Mouse (Mus musculus) megakaryocyte, embryonic 14.5 days (primary cell): ENCODE measurements around the gene Map3k13.

Source experiments
- FLI1 ChIP-seq: IDR thresholded peaks from 2 replicates; pipeline ENCODE4 v1.6.1; 2012; ENCODE audit warnings: low read length, inconsistent platforms, mixed read lengths
- GATA1 ChIP-seq: IDR thresholded peaks from 3 replicates; pipeline ENCODE4 v1.6.1; 2012; ENCODE audit warnings: mixed read lengths, low read length, inconsistent platforms, borderline replicate concordance

GRCm38 (mm10) chr16:21804258-21804657 is 10.1 kb downstream of the Map3k13 start:
- TF ChIP-seq GATA1 (no peak), FLI1 (no peak)
